Mouse (Mus musculus): ENCODE measurements around the gene Zc2hc1c. TPM values are rescaled to one million over a fixed set of nuclear protein-coding genes. Genes with fewer than 3 reads are reported as not detected.

The Zc2hc1c gene
- total and polyA plus RNA-seq, 3 experiments: 0.04 to 0.39 TPM; not detected in 1

- TF ChIP-seq MEF2A (IDR thresholded peaks at IDR 0.05; ENCODE audit: extremely low read depth, insufficient replicate concordance, low read depth, low read length, poor library complexity, severe bottlenecking) (no peak), CHD1 (IDR thresholded peaks at IDR 0.05; ENCODE audit: low read depth, low read length) (no peak), MXI1 (IDR thresholded peaks at IDR 0.05; ENCODE audit: low read depth, low read length) (no peak), ZNF384 (IDR thresholded peaks at IDR 0.05; ENCODE audit: low read depth, low read length) (no peak), MAZ (IDR thresholded peaks at IDR 0.05; ENCODE audit: low read depth, low read length) (no peak), ELF1 (IDR thresholded peaks at IDR 0.05; ENCODE audit: low read depth, low read length) (no peak), KAT2A (conservative IDR thresholded peaks at IDR 0.05; ENCODE audit: low read depth, low read length) (no peak), SMC3 (IDR thresholded peaks at IDR 0.05; ENCODE audit: low read depth, low read length) (peak; percentile 70), MAFK (IDR thresholded peaks at IDR 0.05; ENCODE audit: borderline replicate concordance, low read depth, low read length) (no peak), USF1 (IDR thresholded peaks at IDR 0.05; ENCODE audit: low read depth, low read length) (no peak), USF2 (IDR thresholded peaks at IDR 0.05; ENCODE audit: borderline replicate concordance in 1 of 2, insufficient read depth in 1 of 2, low read depth in 1 of 2, low read length in 2 of 2) (no peak), CHD2 (IDR thresholded peaks at IDR 0.05; ENCODE audit: low read length) (no peak), MYB (IDR thresholded peaks at IDR 0.05; ENCODE audit: low read depth, low read length) (no peak), POLR2AphosphoS5 (IDR thresholded peaks at IDR 0.05; ENCODE audit: borderline replicate concordance, low read depth, low read length) (no peak), RAD21 (IDR thresholded peaks at IDR 0.05; ENCODE audit: low read depth, low read length) (peak; percentile 72), POLR2A (IDR thresholded peaks at IDR 0.05; ENCODE audit: control insufficient read depth in 1 of 2, insufficient read depth in 1 of 2, low read depth in 1 of 2, low read length in 2 of 2, poor library complexity in 1 of 2) (no peak), ZC3H11A (IDR thresholded peaks at IDR 0.05; ENCODE audit: low read depth, low read length) (peak; percentile 42; the same call in 1 of the 2 replicates), NELFE (IDR thresholded peaks at IDR 0.05; ENCODE audit: low read depth, low read length) (no peak), NRF1 (IDR thresholded peaks at IDR 0.05; ENCODE audit: insufficient read depth, low read depth, low read length, poor library complexity, severe bottlenecking) (no peak), BHLHE40 (IDR thresholded peaks at IDR 0.05; ENCODE audit: borderline replicate concordance, low read depth, low read length) (no peak), TBP (IDR thresholded peaks at IDR 0.05; ENCODE audit: low read depth, low read length) (no peak), SIN3A (IDR thresholded peaks at IDR 0.05; ENCODE audit: low read length) (peak; percentile 44; the same call in 1 of the 2 replicates), EP300 (IDR thresholded peaks at IDR 0.05; ENCODE audit: low read depth in 1 of 2, low read length in 2 of 2) (no peak), GABPA (IDR thresholded peaks at IDR 0.05; ENCODE audit: low read depth, low read length) (no peak), MAX (IDR thresholded peaks at IDR 0.05; ENCODE audit: low read length) (no peak), RCOR1 (IDR thresholded peaks at IDR 0.05; ENCODE audit: low read depth, low read length) (no peak), ETS1 (IDR thresholded peaks at IDR 0.05; ENCODE audit: low read depth, low read length) (no peak), TCF12 (IDR thresholded peaks at IDR 0.05; ENCODE audit: low read depth, low read length) (no peak), HCFC1 (IDR thresholded peaks at IDR 0.05; ENCODE audit: low read depth, low read length) (no peak), UBTF (IDR thresholded peaks at IDR 0.05; ENCODE audit: borderline replicate concordance, insufficient read depth, low read depth, low read length) (no peak), CTCF (IDR thresholded peaks at IDR 0.05 in 2 of 3, conservative IDR thresholded peaks at IDR 0.05 in 1 of 3; ENCODE audit: control insufficient read depth in 1 of 3, insufficient read depth in 1 of 3, low read depth in 2 of 3, low read length in 3 of 3, poor library complexity in 1 of 3, severe bottlenecking in 1 of 3) (peak; percentile 14 to 79 (median 66); a peak in 5 of 6 replicates), MYC (IDR thresholded peaks at IDR 0.05; ENCODE audit: low read depth, low read length) (no peak)
- H3K4me3 ChIP-seq (ENCODE audit: control insufficient read depth in 1 of 2, insufficient read depth in 1 of 2, low read depth in 2 of 2, low read length in 2 of 2): no peak overlapping the region
- no peaks in the 10 kb centered on the region for H3K27me3 ChIP-seq (ENCODE audit: control insufficient read depth in 1 of 2, insufficient read depth in 2 of 2, low read length in 2 of 2)
- H3K4me1 ChIP-seq (ENCODE audit: control insufficient read depth in 1 of 2, insufficient read depth in 2 of 2, low read length in 2 of 2): no peaks in the 10 kb centered on the region
- H3K9me3 ChIP-seq (replicated peaks; ENCODE audit: insufficient read depth, low read length): no peaks in the 10 kb centered on the region
- peak; percentile 71 for DNase-seq (ENCODE audit: low read depth, low spot score)
- H3K79me2 ChIP-seq (ENCODE audit: control insufficient read depth, insufficient read depth, low read length, poor library complexity): no peaks in the 10 kb centered on the region
- peaks cover 2 to 25% of the 10 kb centered on the region in 2 experiments; a peak in 3 of 4 replicates for H3K36me3 ChIP-seq (ENCODE audit: control insufficient read depth in 1 of 2, insufficient read depth in 2 of 2, low read length in 2 of 2)
- no peak overlapping the region for H3K27ac ChIP-seq (ENCODE audit: control insufficient read depth, low read depth, low read length)
- no peak overlapping the region for H3K9ac ChIP-seq (ENCODE audit: control insufficient read depth, low read depth, low read length, poor library complexity, severe bottlenecking)
Observed at GRCm38 (mm10) chr12:85346374-85346773, 58.0 kb downstream of the Zc2hc1c start.
